Mouse (Mus musculus): Measurements from ENCODE around the gene Ilf3. TPM values are rescaled to one million over a fixed set of nuclear protein-coding genes. Genes with fewer than 3 reads are reported as not detected.
A peak's percentile ranks its signal among the peaks of the same experiment; 100 is the strongest.

The Ilf3 gene
- total and polyA plus RNA-seq, 2 experiments from 2014 or later = 89.5 to 184 TPM

DNA sequence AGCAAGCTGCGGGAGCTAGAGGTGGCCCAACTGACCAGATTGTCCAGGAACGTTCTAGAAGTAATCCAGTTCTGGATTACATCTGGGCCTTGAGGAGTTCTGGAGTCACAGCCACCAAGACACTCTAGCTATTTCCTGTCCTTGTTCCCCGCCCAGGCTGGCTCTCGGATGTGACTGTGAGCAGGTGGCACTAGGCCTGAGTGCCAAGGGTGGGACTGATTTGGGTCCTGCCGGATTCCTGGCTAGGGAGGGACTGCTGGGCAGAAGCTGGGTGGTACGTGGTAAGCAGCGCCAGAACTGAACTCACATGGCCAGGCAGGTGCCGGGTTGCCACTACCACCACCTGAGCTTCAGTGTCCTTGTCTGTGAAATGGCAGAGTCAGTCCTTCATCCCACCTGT lies 83.7 kb downstream of the Ilf3 start:
- Histone ChIP-seq H3K27ac (no peak overlapping the region), H3K9me3 (ENCODE audit: low read length) (no peaks in the 10 kb centered on the region), H3K4me3 (ENCODE audit: low read length) (no peak overlapping the region), H3K4me1 (ENCODE audit: insufficient read depth, low read length) (no peaks in the 10 kb centered on the region; the same call in 1 of the 2 replicates), H3K4me2 (ENCODE audit: low read depth, low read length) (no peak overlapping the region), H3K36me3 (ENCODE audit: insufficient read depth, low read length) (no peaks in the 10 kb centered on the region), H3K9ac (replicated peaks; ENCODE audit: low read length) (no peak overlapping the region), H3K27me3 (ENCODE audit: insufficient read depth, low read length) (no peaks in the 10 kb centered on the region)
- 84% methylated on average over 8 of the region's 8 CpGs for WGBS
- ATAC-seq = no peak
- no peak for TF ChIP-seq CTCF (IDR thresholded peaks at IDR 0.05; ENCODE audit: low read depth)
- DNase-seq (ENCODE audit: low spot score) = no peak

DNA sequence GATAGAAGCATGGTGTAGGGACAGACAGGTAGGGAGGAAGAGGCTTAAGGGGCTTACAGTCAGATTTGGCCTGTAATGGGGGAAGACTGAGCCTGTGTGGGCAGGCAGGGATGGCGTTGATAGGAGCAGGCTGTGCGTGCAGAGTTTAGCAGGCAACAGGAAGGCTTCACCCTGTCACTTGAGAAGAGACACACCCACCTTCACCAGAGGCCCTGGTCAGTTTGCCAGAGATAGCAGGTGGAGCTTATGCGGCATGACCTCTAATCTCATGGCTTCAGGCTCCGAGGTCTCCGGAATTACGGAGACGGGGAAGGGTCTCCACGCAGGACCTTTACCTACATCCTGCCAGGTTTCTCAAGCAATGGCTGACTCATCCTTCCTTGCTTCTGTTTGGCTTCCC lies 84.2 kb downstream of the Ilf3 start:
- ATAC-seq (no peak), DNase-seq (ENCODE audit: low spot score) (no peak)
- Histone ChIP-seq H3K4me1 (ENCODE audit: insufficient read depth, low read length) (no peaks in the 10 kb centered on the region; the same call in 1 of the 2 replicates), H3K27me3 (ENCODE audit: insufficient read depth, low read length) (no peaks in the 10 kb centered on the region), H3K4me2 (ENCODE audit: low read depth, low read length) (no peak overlapping the region), H3K4me3 (ENCODE audit: low read length) (no peak overlapping the region), H3K36me3 (ENCODE audit: insufficient read depth, low read length) (no peaks in the 10 kb centered on the region), H3K27ac (no peak overlapping the region), H3K9ac (replicated peaks; ENCODE audit: low read length) (no peak overlapping the region), H3K9me3 (ENCODE audit: low read length) (no peaks in the 10 kb centered on the region)
- WGBS = 80% methylated on average over 8 of the region's 8 CpGs
- TF ChIP-seq CTCF (IDR thresholded peaks at IDR 0.05; ENCODE audit: low read depth) = no peak

DNA sequence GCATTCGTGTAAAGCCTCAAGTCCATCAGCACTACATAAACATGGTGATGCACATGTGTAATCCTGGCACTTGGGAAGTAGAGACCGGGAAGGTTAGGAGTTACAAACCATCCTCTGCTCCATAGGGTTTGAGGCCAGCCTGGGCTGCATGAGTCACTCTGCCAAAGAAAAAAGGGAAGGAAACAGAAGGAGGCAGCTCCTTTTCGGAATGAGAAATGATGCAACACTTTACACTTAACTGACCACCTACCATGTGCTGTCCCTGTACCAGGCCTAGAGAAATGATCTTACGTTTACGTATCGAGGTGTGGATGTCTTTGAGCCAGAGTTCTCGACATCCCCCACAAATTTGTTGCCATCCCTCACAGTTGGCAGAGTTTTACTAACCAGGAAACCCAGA lies 85.3 kb downstream of the Ilf3 start:
- TF ChIP-seq CTCF (IDR thresholded peaks at IDR 0.05; ENCODE audit: low read depth) = no peak
- no peak for DNase-seq (ENCODE audit: low spot score)
- Histone ChIP-seq H3K9ac (replicated peaks; ENCODE audit: low read length) (no peak overlapping the region), H3K27me3 (ENCODE audit: insufficient read depth, low read length) (no peaks in the 10 kb centered on the region), H3K27ac (no peak overlapping the region; the same call in 1 of the 2 replicates), H3K4me2 (ENCODE audit: low read depth, low read length) (no peak overlapping the region), H3K36me3 (ENCODE audit: insufficient read depth, low read length) (no peaks in the 10 kb centered on the region), H3K9me3 (ENCODE audit: low read length) (no peaks in the 10 kb centered on the region), H3K4me1 (ENCODE audit: insufficient read depth, low read length) (no peaks in the 10 kb centered on the region; the same call in 1 of the 2 replicates), H3K4me3 (ENCODE audit: low read length) (no peak overlapping the region)
- ATAC-seq = no peak
- WGBS = 91% methylated on average over 7 of the region's 7 CpGs

DNA sequence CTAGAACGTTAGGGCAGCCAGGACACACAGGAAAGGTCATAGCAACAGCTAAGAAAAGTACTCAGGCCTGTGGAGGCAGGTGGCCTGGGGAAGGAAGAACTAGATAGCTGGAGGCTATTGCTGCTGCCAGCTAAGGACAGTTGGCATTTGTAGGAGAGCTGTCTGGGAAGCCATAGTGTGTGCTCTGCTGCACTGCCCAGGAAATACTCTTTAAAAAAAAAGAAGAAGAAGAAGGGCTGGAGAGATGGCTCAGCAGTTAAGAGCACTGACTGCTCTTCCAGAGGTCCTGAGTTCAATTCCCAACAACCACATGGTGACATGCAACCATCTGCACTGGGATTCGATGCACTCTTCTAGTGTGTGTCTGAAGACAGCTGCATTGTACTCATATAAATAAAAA lies 85.8 kb downstream of the Ilf3 start:
- H3K36me3 ChIP-seq (ENCODE audit: insufficient read depth, low read length) = no peaks in the 10 kb centered on the region
- 92% methylated on average over 2 of the region's 2 CpGs for WGBS
- ATAC-seq = no peak
- H3K27me3 ChIP-seq (ENCODE audit: insufficient read depth, low read length) = no peaks in the 10 kb centered on the region
- no peak overlapping the region for H3K27ac ChIP-seq
- H3K4me1 ChIP-seq (ENCODE audit: insufficient read depth, low read length) = no peaks in the 10 kb centered on the region; the same call in 1 of the 2 replicates
- no peak overlapping the region for H3K4me2 ChIP-seq (ENCODE audit: low read depth, low read length)
- H3K9ac ChIP-seq (replicated peaks; ENCODE audit: low read length) = no peak overlapping the region
- TF ChIP-seq CTCF (IDR thresholded peaks at IDR 0.05; ENCODE audit: low read depth) = no peak
- DNase-seq (ENCODE audit: low spot score) = no peak
- no peak overlapping the region for H3K4me3 ChIP-seq (ENCODE audit: low read length)
- H3K9me3 ChIP-seq (ENCODE audit: low read length) = no peaks in the 10 kb centered on the region

DNA sequence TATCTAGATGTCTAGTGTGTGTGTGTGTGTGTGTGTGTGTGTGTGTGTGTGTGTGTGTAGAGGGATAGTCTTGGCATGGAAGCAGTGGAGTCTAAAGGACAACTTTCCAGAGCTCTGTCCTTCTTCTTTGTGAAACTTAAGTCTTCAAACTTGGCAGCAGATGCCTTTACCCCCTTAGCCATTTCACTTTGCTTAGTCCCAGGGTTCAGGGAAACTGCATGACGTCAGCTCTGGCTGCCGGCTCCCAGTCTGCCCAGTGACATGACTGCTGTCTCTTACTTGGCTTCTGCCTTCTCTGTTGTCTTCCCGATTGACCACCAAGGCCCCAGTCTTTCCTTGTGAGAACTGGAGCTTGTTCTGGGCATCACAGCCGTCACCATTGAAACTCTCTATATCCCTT lies 86.9 kb downstream of the Ilf3 start:
- H3K9me3 ChIP-seq (ENCODE audit: low read length) = no peaks in the 10 kb centered on the region
- H3K4me3 ChIP-seq (ENCODE audit: low read length) = no peak overlapping the region
- H3K27ac ChIP-seq = no peak overlapping the region
- no peak overlapping the region for H3K9ac ChIP-seq (replicated peaks; ENCODE audit: low read length)
- no peak overlapping the region for H3K4me2 ChIP-seq (ENCODE audit: low read depth, low read length)
- TF ChIP-seq CTCF (IDR thresholded peaks at IDR 0.05; ENCODE audit: low read depth) = no peak
- H3K4me1 ChIP-seq (ENCODE audit: insufficient read depth, low read length) = no peaks in the 10 kb centered on the region; the same call in 1 of the 2 replicates
- DNase-seq (ENCODE audit: low spot score) (no peak), ATAC-seq (peak; percentile 25; the same call in 1 of the 2 replicates)
- no peaks in the 10 kb centered on the region for H3K27me3 ChIP-seq (ENCODE audit: insufficient read depth, low read length)
- WGBS = 68% methylated on average over 4 of the region's 4 CpGs
- H3K36me3 ChIP-seq (ENCODE audit: insufficient read depth, low read length) = no peaks in the 10 kb centered on the region

Other genes starting within 250 kb of the Ilf3 start
- 10.8 and 15.4 TPM in 2 replicates for gene Tyk2, start 236.6 kb upstream of the Ilf3 start, total RNA-seq (2014; rRNA removed)
- 5.7 and 6.2 TPM in 2 replicates for gene Tyk2, start 236.6 kb upstream of the Ilf3 start, polyA plus RNA-seq (2015; fragmentation: Nextera tagmentation; extraction: Ambion mirVana)
- gene Cdc37, start 217.9 kb upstream of the Ilf3 start, total RNA-seq (2014; rRNA removed) = 20.1 and 21.4 TPM in 2 replicates
- 173 and 181 TPM in 2 replicates for gene Cdc37, start 217.9 kb upstream of the Ilf3 start, polyA plus RNA-seq (2015; fragmentation: Nextera tagmentation; extraction: Ambion mirVana)
- 41.3 and 45.0 TPM in 2 replicates for gene Pde4a, start 202.2 kb upstream of the Ilf3 start, total RNA-seq (2014; rRNA removed)
- 46.4 and 47.7 TPM in 2 replicates for gene Pde4a, start 202.2 kb upstream of the Ilf3 start, polyA plus RNA-seq (2015; fragmentation: Nextera tagmentation; extraction: Ambion mirVana)
- 74.9 and 98.9 TPM in 2 replicates for gene Keap1, start 128.5 kb upstream of the Ilf3 start, total RNA-seq (2014; rRNA removed)
- gene Keap1, start 128.5 kb upstream of the Ilf3 start, polyA plus RNA-seq (2015; fragmentation: Nextera tagmentation; extraction: Ambion mirVana) = 59.4 and 60.9 TPM in 2 replicates
- gene S1pr5, start 119.4 kb upstream of the Ilf3 start, total RNA-seq (2014; rRNA removed) = 4.9 and 8.2 TPM in 2 replicates
- 2.9 and 3.1 TPM in 2 replicates for gene S1pr5, start 119.4 kb upstream of the Ilf3 start, polyA plus RNA-seq (2015; fragmentation: Nextera tagmentation; extraction: Ambion mirVana)
- 24.8 and 38.6 TPM in 2 replicates for gene Atg4d, start 102.6 kb upstream of the Ilf3 start, total RNA-seq (2014; rRNA removed)
- 32.1 and 35.5 TPM in 2 replicates for gene Atg4d, start 102.6 kb upstream of the Ilf3 start, polyA plus RNA-seq (2015; fragmentation: Nextera tagmentation; extraction: Ambion mirVana)
- gene Kri1, start 79.9 kb upstream of the Ilf3 start, total RNA-seq (2014; rRNA removed) = 14.8 and 15.3 TPM in 2 replicates
- 10.9 and 11.8 TPM in 2 replicates for gene Kri1, start 79.9 kb upstream of the Ilf3 start, polyA plus RNA-seq (2015; fragmentation: Nextera tagmentation; extraction: Ambion mirVana)
- gene Cdkn2d, start 76.5 kb upstream of the Ilf3 start, total RNA-seq (2014; rRNA removed) = 115 and 123 TPM in 2 replicates
- 134 and 142 TPM in 2 replicates for gene Cdkn2d, start 76.5 kb upstream of the Ilf3 start, polyA plus RNA-seq (2015; fragmentation: Nextera tagmentation; extraction: Ambion mirVana)
- 2.5 and 7.0 TPM in 2 replicates for gene Ap1m2, start 55.5 kb upstream of the Ilf3 start, total RNA-seq (2014; rRNA removed)
- gene Ap1m2, start 55.5 kb upstream of the Ilf3 start, polyA plus RNA-seq (2015; fragmentation: Nextera tagmentation; extraction: Ambion mirVana) = 3.8 and 3.9 TPM in 2 replicates
- gene Slc44a2, start 47.2 kb upstream of the Ilf3 start, total RNA-seq (2014; rRNA removed) = 58.5 and 68.0 TPM in 2 replicates
- 52.6 and 58.8 TPM in 2 replicates for gene Slc44a2, start 47.2 kb upstream of the Ilf3 start, polyA plus RNA-seq (2015; fragmentation: Nextera tagmentation; extraction: Ambion mirVana)
- 37.1 and 46.7 TPM in 2 replicates for gene Qtrt1, start 44.0 kb downstream of the Ilf3 start, total RNA-seq (2014; rRNA removed)
- gene Qtrt1, start 44.0 kb downstream of the Ilf3 start, polyA plus RNA-seq (2015; fragmentation: Nextera tagmentation; extraction: Ambion mirVana) = 38.6 and 44.5 TPM in 2 replicates
- 75.3 and 80.4 TPM in 2 replicates for gene Dnm2, start 57.0 kb downstream of the Ilf3 start, total RNA-seq (2014; rRNA removed)
- gene Dnm2, start 57.0 kb downstream of the Ilf3 start, polyA plus RNA-seq (2015; fragmentation: Nextera tagmentation; extraction: Ambion mirVana) = 53.5 and 58.6 TPM in 2 replicates
- gene Tmed1, start 142.4 kb downstream of the Ilf3 start, total RNA-seq (2014; rRNA removed) = 50.2 and 61.3 TPM in 2 replicates
- 59.2 and 65.8 TPM in 2 replicates for gene Tmed1, start 142.4 kb downstream of the Ilf3 start, polyA plus RNA-seq (2015; fragmentation: Nextera tagmentation; extraction: Ambion mirVana)
- gene AB124611, start 158.3 kb downstream of the Ilf3 start, total RNA-seq (2014; rRNA removed) = 1.2 and 2.2 TPM in 2 replicates
- gene AB124611, start 158.3 kb downstream of the Ilf3 start, polyA plus RNA-seq (2015; fragmentation: Nextera tagmentation; extraction: Ambion mirVana) = 1.1 and 1.2 TPM in 2 replicates
- gene Carm1, start 179.0 kb downstream of the Ilf3 start, total RNA-seq (2014; rRNA removed) = 84.9 and 92.7 TPM in 2 replicates
- 20.6 and 25.0 TPM in 2 replicates for gene Carm1, start 179.0 kb downstream of the Ilf3 start, polyA plus RNA-seq (2015; fragmentation: Nextera tagmentation; extraction: Ambion mirVana)
- 63.3 and 66.8 TPM in 2 replicates for gene Timm29, start 224.9 kb downstream of the Ilf3 start, total RNA-seq (2014; rRNA removed)
- gene Timm29, start 224.9 kb downstream of the Ilf3 start, polyA plus RNA-seq (2015; fragmentation: Nextera tagmentation; extraction: Ambion mirVana) = 49.4 and 51.5 TPM in 2 replicates
- gene Yipf2, start 225.0 kb downstream of the Ilf3 start, total RNA-seq (2014; rRNA removed) = 18.6 and 25.5 TPM in 2 replicates
- gene Yipf2, start 225.0 kb downstream of the Ilf3 start, polyA plus RNA-seq (2015; fragmentation: Nextera tagmentation; extraction: Ambion mirVana) = 18.4 and 19.3 TPM in 2 replicates
- gene Smarca4, start 248.3 kb downstream of the Ilf3 start, total RNA-seq (2014; rRNA removed) = 171 and 177 TPM in 2 replicates
- 71.5 and 80.6 TPM in 2 replicates for gene Smarca4, start 248.3 kb downstream of the Ilf3 start, polyA plus RNA-seq (2015; fragmentation: Nextera tagmentation; extraction: Ambion mirVana)